Mouse (Mus musculus): ENCODE results near the gene Chrm3. TPM values are rescaled to one million over a fixed set of nuclear protein-coding genes. Genes with fewer than 3 reads are reported as not detected.
"Not testable (repeated sequence)": the region's sequence is repeated elsewhere in the genome, so short reads cannot be mapped to it uniquely, and the experiment has no call there.

Gene Chrm3
- polyA plus RNA-seq, 1 experiment from 2014 or later: 0.93 TPM

GRCm38 (mm10) chr13:9834146-9834679 is 526.4 kb downstream of the Chrm3 start:
- not testable (repeated sequence) for H3K4me1 ChIP-seq (ENCODE audit: control insufficient read depth, insufficient read depth, low read length)
- WGBS: 77% methylated on average over 33 of the region's 33 CpGs
- peak; percentile 90 for ATAC-seq

GRCm38 (mm10) chr13:9826227-9826626 is 534.4 kb downstream of the Chrm3 start:
- H3K9me3 ChIP-seq (ENCODE audit: control insufficient read depth, low read length): no peaks in the 10 kb centered on the region
- H3K27me3 ChIP-seq (replicated peaks; ENCODE audit: control insufficient read depth, insufficient read depth, low read length): no peaks in the 10 kb centered on the region
- no peak overlapping the region for H3K9ac ChIP-seq (ENCODE audit: low read depth, low read length)
- no peak overlapping the region for H3K4me2 ChIP-seq (ENCODE audit: low read depth, low read length)
- 81% methylated on average over 5 of the region's 5 CpGs for WGBS
- no peaks in the 10 kb centered on the region for H3K4me1 ChIP-seq (ENCODE audit: control insufficient read depth, insufficient read depth, low read length)
- H3K4me3 ChIP-seq (ENCODE audit: low read length): no peak overlapping the region
- H3K27ac ChIP-seq (ENCODE audit: low read length): no peak overlapping the region
- no peaks in the 10 kb centered on the region for H3K36me3 ChIP-seq (ENCODE audit: control insufficient read depth, insufficient read depth, low read length)
- ATAC-seq: no peak

More at GRCm38 (mm10) chr13:9834146-9834679, 526.4 kb downstream of the Chrm3 start:
- not testable (repeated sequence) for H3K4me2 ChIP-seq (ENCODE audit: low read depth, low read length); H3K9ac ChIP-seq (ENCODE audit: low read depth, low read length); H3K27ac ChIP-seq (ENCODE audit: low read length); H3K27me3 ChIP-seq (replicated peaks; ENCODE audit: control insufficient read depth, insufficient read depth, low read length); H3K36me3 ChIP-seq (ENCODE audit: control insufficient read depth, insufficient read depth, low read length); H3K9me3 ChIP-seq (ENCODE audit: control insufficient read depth, low read length); H3K4me3 ChIP-seq (ENCODE audit: low read length)

Small RNAs within 50 kb of the gene (microRNA-seq; reads per million reads assigned to microRNA genes)
- 1.1 reads per million for gene Gm24187

All from intestine, embryonic 16.5 days (tissue).